Mouse (Mus musculus) hindbrain, embryonic 11.5 days (tissue): ENCODE results near the gene Lgals1. TPM values are rescaled to one million over a fixed set of nuclear protein-coding genes. Genes with fewer than 3 reads are reported as not detected.

Source experiments
- ATAC-seq: fragments of 200-750 bp; cut with Nextera tagmentation; 2 replicates; pipeline ENCODE4 v1.8.0; 2017; ENCODE audit warnings: mild to moderate bottlenecking, moderate TSS enrichment, moderate library complexity; ENCODE audit not compliant: low FRiP score
- DNase-seq: peaks from one replicate; pipeline ENCODE4 v3.0.0-alpha.2; 2015; ENCODE audit warnings: low spot score
- H3K27ac ChIP-seq: fragments of 300-500 bp; sonication (generic); 2 replicates; pipeline ENCODE4 v1.5.1; 2014; ENCODE audit warnings: mild to moderate bottlenecking, low read depth, low read length
- H3K27me3 ChIP-seq: fragments of 300-500 bp; sonication (generic); 2 replicates; pipeline ENCODE4 v1.6.1; 2014; ENCODE audit warnings: mild to moderate bottlenecking, low read length, moderate library complexity, mixed read lengths; ENCODE audit not compliant: control insufficient read depth, insufficient read depth
- H3K36me3 ChIP-seq: fragments of 300-500 bp; sonication (generic); 2 replicates; pipeline ENCODE4 v1.6.1; 2014; ENCODE audit warnings: mild to moderate bottlenecking, low read length, moderate library complexity, mixed read lengths; ENCODE audit not compliant: control insufficient read depth, insufficient read depth
- H3K4me1 ChIP-seq: fragments of 300-500 bp; sonication (generic); replicated peaks from 2 replicates; pipeline ENCODE4 v1.6.1; 2014; ENCODE audit warnings: low read length, mixed read lengths; ENCODE audit not compliant: control insufficient read depth, insufficient read depth
- H3K4me2 ChIP-seq: fragments of 300-500 bp; sonication (generic); replicated peaks from 2 replicates; pipeline ENCODE4 v1.6.1; 2014; ENCODE audit warnings: mild to moderate bottlenecking, low read depth, low read length
- H3K4me3 ChIP-seq: fragments of 300-500 bp; sonication (generic); 2 replicates; pipeline ENCODE4 v1.5.1; 2014; ENCODE audit warnings: low read depth, low read length
- H3K9ac ChIP-seq: fragments of 300-500 bp; sonication (generic); 2 replicates; pipeline ENCODE4 v1.6.1; 2014; ENCODE audit warnings: low read depth, low read length
- H3K9me3 ChIP-seq: fragments of 300-500 bp; sonication (generic); 2 replicates; pipeline ENCODE4 v1.6.1; 2016; ENCODE audit warnings: low read length; ENCODE audit not compliant: control insufficient read depth
- WGBS: fragments of 180-500 bp; shearing (Covaris S2); extraction: QIAGEN DNeasy Blood & Tissue Kit; methylation state at CpG from one replicate; pipeline ENCODE4 v1.1.7; 2014; 5-methylcytosine and 5-hydroxymethylcytosine counted together
- polyA plus RNA-seq: library from polyadenylated mRNA; unstranded; fragments of >200 nt; fragmentation: Nextera tagmentation; extraction: Ambion mirVana; gene quantifications from 2 replicates; pipeline ENCODE4 v1.2.1, GENCODE M21; 2014

Gene Lgals1
- polyA plus RNA-seq, 1 experiment from 2014 or later: 438 TPM

GRCm38 (mm10) chr15:78914823-78915659, 11.5 kb upstream of the Lgals1 start:
- 43% methylated on average over 8 of the region's 8 CpGs for WGBS

GRCm38 (mm10) chr15:78915660-78916017, 10.9 kb upstream of the Lgals1 start:
- Histone ChIP-seq H3K4me3 (peak overlapping the region; percentile 18), H3K27me3 (no peaks in the 10 kb centered on the region), H3K4me1 (peaks cover 16% of the 10 kb centered on the region), H3K27ac (no peak overlapping the region), H3K9ac (no peak overlapping the region; the same call in 1 of the 2 replicates), H3K4me2 (peak overlapping the region; percentile 99), H3K36me3 (no peaks in the 10 kb centered on the region), H3K9me3 (no peaks in the 10 kb centered on the region)
- DNase-seq (peak; percentile 85), ATAC-seq (peak; percentile 34; the same call in 1 of the 2 replicates)
- 12% methylated on average over 8 of the region's 8 CpGs for WGBS

More at GRCm38 (mm10) chr15:78914823-78915659, 11.5 kb upstream of the Lgals1 start:
- Histone ChIP-seq H3K27me3 (no peaks in the 10 kb centered on the region), H3K4me2 (peak overlapping the region; percentile 99), H3K9ac (peak overlapping the region; percentile 82), H3K27ac (no peak overlapping the region), H3K4me1 (peaks cover 16% of the 10 kb centered on the region), H3K36me3 (no peaks in the 10 kb centered on the region), H3K9me3 (no peaks in the 10 kb centered on the region), H3K4me3 (peak overlapping the region; percentile 76)
- DNase-seq: peak; percentile 19
- no peak for ATAC-seq

GRCm38 (mm10) chr15:78916052-78916826, 10.3 kb upstream of the Lgals1 start:
- WGBS: 53% methylated on average over 12 of the region's 12 CpGs
- Histone ChIP-seq H3K4me3 (peak overlapping the region; percentile 18), H3K27me3 (no peaks in the 10 kb centered on the region), H3K36me3 (no peaks in the 10 kb centered on the region), H3K9ac (peak overlapping the region; percentile 54), H3K4me2 (peak overlapping the region; percentile 99), H3K9me3 (no peaks in the 10 kb centered on the region), H3K27ac (no peak overlapping the region), H3K4me1 (peaks cover 16% of the 10 kb centered on the region)
- DNase-seq (no peak), ATAC-seq (peak; percentile 20; the same call in 1 of the 2 replicates)

- no peak overlapping the region for H3K4me3 ChIP-seq
- H3K4me2 ChIP-seq: no peak overlapping the region
- no peak overlapping the region for H3K9ac ChIP-seq
- no peaks in the 10 kb centered on the region for H3K27me3 ChIP-seq
- no peaks in the 10 kb centered on the region for H3K36me3 ChIP-seq
- DNase-seq (no peak), ATAC-seq (no peak)
- no peak overlapping the region for H3K27ac ChIP-seq
- 93% methylated on average over 23 of the region's 23 CpGs for WGBS
- peaks cover 16% of the 10 kb centered on the region for H3K4me1 ChIP-seq
- H3K9me3 ChIP-seq: no peaks in the 10 kb centered on the region
Measured at GRCm38 (mm10) chr15:78918126-78918525, 8.4 kb upstream of the Lgals1 start.

GRCm38 (mm10) chr15:78919914-78920313, 6.6 kb upstream of the Lgals1 start:
- Histone ChIP-seq H3K9ac (no peak overlapping the region), H3K9me3 (no peaks in the 10 kb centered on the region), H3K4me2 (no peak overlapping the region), H3K4me1 (peaks cover 13% of the 10 kb centered on the region), H3K36me3 (no peaks in the 10 kb centered on the region), H3K27me3 (no peaks in the 10 kb centered on the region), H3K4me3 (no peak overlapping the region), H3K27ac (no peak overlapping the region)
- DNase-seq (no peak), ATAC-seq (no peak)
- WGBS: 84% methylated on average over 12 of the region's 12 CpGs

GRCm38 (mm10) chr15:78922700-78923099, 3.8 kb upstream of the Lgals1 start:
- H3K9ac ChIP-seq: no peak overlapping the region
- no peak overlapping the region for H3K4me3 ChIP-seq
- 0 out of 2 replicates have a peak, but pooled peaks cover 2% of the 10 kb centered on the region for H3K27me3 ChIP-seq
- DNase-seq: no peak
- H3K27ac ChIP-seq: no peak overlapping the region
- no peak overlapping the region for H3K4me2 ChIP-seq
- peaks cover 8% of the 10 kb centered on the region for H3K4me1 ChIP-seq
- no peak for ATAC-seq
- no peaks in the 10 kb centered on the region for H3K9me3 ChIP-seq
- H3K36me3 ChIP-seq: no peaks in the 10 kb centered on the region
- WGBS: 81% methylated on average over 7 of the region's 7 CpGs

GRCm38 (mm10) chr15:78923585-78923984, 2.9 kb upstream of the Lgals1 start:
- Histone ChIP-seq H3K36me3 (no peaks in the 10 kb centered on the region), H3K9ac (no peak overlapping the region), H3K27me3 (0 out of 2 replicates have a peak, but pooled peaks cover 2% of the 10 kb centered on the region), H3K4me3 (no peak overlapping the region), H3K4me2 (no peak overlapping the region), H3K27ac (no peak overlapping the region), H3K4me1 (peaks cover 8% of the 10 kb centered on the region), H3K9me3 (no peaks in the 10 kb centered on the region)
- 59% methylated on average over 6 of the region's 6 CpGs for WGBS
- DNase-seq (no peak), ATAC-seq (no peak)

GRCm38 (mm10) chr15:78925129-78925528, 1.4 kb upstream of the Lgals1 start:
- no peaks in the 10 kb centered on the region for H3K9me3 ChIP-seq
- no peak for ATAC-seq
- no peak overlapping the region for H3K4me2 ChIP-seq
- H3K36me3 ChIP-seq: no peaks in the 10 kb centered on the region
- 25% methylated on average over 8 of the region's 8 CpGs for WGBS
- H3K4me3 ChIP-seq: no peak overlapping the region
- no peak overlapping the region; the same call in 1 of the 2 replicates for H3K9ac ChIP-seq
- no peak overlapping the region for H3K27ac ChIP-seq
- H3K27me3 ChIP-seq: 0 out of 2 replicates have a peak, but pooled peaks cover 2% of the 10 kb centered on the region
- DNase-seq: no peak
- H3K4me1 ChIP-seq: peaks cover 8% of the 10 kb centered on the region
